Mouse (Mus musculus) stomach, postnatal 0 days (tissue): ENCODE measurements around the gene Nuak2. TPM values are rescaled to one million over a fixed set of nuclear protein-coding genes. Genes with fewer than 3 reads are reported as not detected.
A peak's percentile ranks its signal among the peaks of the same experiment; 100 is the strongest.

ENCODE experiments used
- ATAC-seq: fragments of 200-750 bp; cut with Nextera tagmentation; 2 replicates; pipeline ENCODE4 v1.8.0; 2017; ENCODE audit not compliant: low FRiP score, low TSS enrichment
- DNase-seq: peaks from one replicate; pipeline ENCODE4 v3.0.0-alpha.2; 2016; ENCODE audit warnings: low spot score
- H3K27ac ChIP-seq: fragments of 300-500 bp; sonication (generic); replicated peaks from 2 replicates; pipeline ENCODE4 v1.5.1; 2014; ENCODE audit warnings: mild to moderate bottlenecking, control low read depth
- H3K27me3 ChIP-seq: fragments of 300-500 bp; sonication (generic); 2 replicates; pipeline ENCODE4 v1.6.1; 2014; ENCODE audit warnings: low read length; ENCODE audit not compliant: control insufficient read depth, insufficient read depth
- H3K36me3 ChIP-seq: fragments of 300-500 bp; sonication (generic); 2 replicates; pipeline ENCODE4 v1.6.1; 2014; ENCODE audit warnings: low read length, mixed read lengths; ENCODE audit not compliant: control insufficient read depth, insufficient read depth
- H3K4me1 ChIP-seq: fragments of 300-500 bp; sonication (generic); replicated peaks from 2 replicates; pipeline ENCODE4 v1.6.1; 2014; ENCODE audit warnings: antibody characterized with exemption; ENCODE audit not compliant: control insufficient read depth, insufficient read depth
- H3K4me2 ChIP-seq: fragments of 300-500 bp; sonication (generic); replicated peaks from 2 replicates; pipeline ENCODE4 v1.6.1; 2014; ENCODE audit warnings: low read depth, mild to moderate bottlenecking, control low read depth, moderate library complexity
- H3K4me3 ChIP-seq: fragments of 300-500 bp; sonication (generic); 2 replicates; pipeline ENCODE4 v1.5.1; 2014; ENCODE audit warnings: low read depth, low read length, control low read depth
- H3K9ac ChIP-seq: fragments of 300-500 bp; sonication (generic); 2 replicates; pipeline ENCODE4 v1.6.1; 2014; ENCODE audit warnings: mild to moderate bottlenecking, low read length, control low read depth, mixed read lengths
- H3K9me3 ChIP-seq: fragments of 300-500 bp; sonication (generic); 2 replicates; pipeline ENCODE4 v1.6.1; 2016; ENCODE audit warnings: low read length; ENCODE audit not compliant: control insufficient read depth
- CTCF ChIP-seq: IDR thresholded peaks from 2 replicates; pipeline ENCODE4 v1.5.1; 2016; ENCODE audit warnings: antibody characterized with exemption, low read depth, mild to moderate bottlenecking, moderate library complexity
- EP300 ChIP-seq: optimal IDR thresholded peaks from 2 replicates; pipeline ENCODE3; 2016; ENCODE audit warnings: antibody characterized with exemption
- WGBS: fragments of 180-500 bp; shearing (Covaris S2); extraction: QIAGEN DNeasy Blood & Tissue Kit; methylation state at CpG from one replicate; pipeline ENCODE4 v1.1.7; 2014; 5-methylcytosine and 5-hydroxymethylcytosine counted together
- polyA plus RNA-seq: library from polyadenylated mRNA; unstranded; fragments of >200 nt; fragmentation: Nextera tagmentation; extraction: Ambion mirVana; gene quantifications from 2 replicates; pipeline ENCODE4 v1.2.1, GENCODE M21; 2015

Nuak2 gene
- polyA plus RNA-seq, 1 experiment from 2014 or later = 6.2 TPM

- Histone ChIP-seq H3K27me3 (no peaks in the 10 kb centered on the region), H3K4me1 (peaks cover 5% of the 10 kb centered on the region; the same call in 1 of the 2 replicates), H3K4me3 (no peak overlapping the region), H3K36me3 (no peaks in the 10 kb centered on the region), H3K9ac (no peak overlapping the region), H3K9me3 (no peaks in the 10 kb centered on the region), H3K27ac (peak overlapping the region; percentile 45; the same call in 1 of the 2 replicates), H3K4me2 (no peak overlapping the region)
- peak; percentile 45 for DNase-seq
- ATAC-seq = no peak
- TF ChIP-seq CTCF (peak; percentile 63), EP300 (no peak)
- WGBS = 33% methylated on average over 21 of the region's 21 CpGs
Measured at GRCm38 (mm10) chr1:132292318-132293129, 23.4 kb upstream of the Nuak2 start.

- no peak for DNase-seq
Measured at GRCm38 (mm10) chr1:132295506-132295905, 20.4 kb upstream of the Nuak2 start.

GRCm38 (mm10) chr1:132296051-132296450 lies 19.9 kb upstream of the Nuak2 start:
- no peak overlapping the region for H3K9ac ChIP-seq
- no peak for ATAC-seq
- WGBS = 59% methylated on average over 3 of the region's 3 CpGs

More at GRCm38 (mm10) chr1:132295506-132295905, 20.4 kb upstream of the Nuak2 start:
- TF ChIP-seq EP300 = no peak
- no peak for ATAC-seq
- no peak overlapping the region for H3K4me3 ChIP-seq
- WGBS = 76% methylated on average over 7 of the region's 7 CpGs
- H3K27me3 ChIP-seq = no peaks in the 10 kb centered on the region
- no peaks in the 10 kb centered on the region for H3K36me3 ChIP-seq
- H3K9me3 ChIP-seq = no peaks in the 10 kb centered on the region
- no peak overlapping the region for H3K27ac ChIP-seq
- H3K4me2 ChIP-seq = no peak overlapping the region
- no peak overlapping the region for H3K9ac ChIP-seq
- H3K4me1 ChIP-seq = peaks cover 10% of the 10 kb centered on the region; the same call in 1 of the 2 replicates

GRCm38 (mm10) chr1:132298425-132298800 lies 17.5 kb upstream of the Nuak2 start, which contains the start of gene Klhdc8a:
Gene Klhdc8a (plus strand): TSS chr1:132298626.
- TF ChIP-seq EP300 (no peak), CTCF (no peak)
- ATAC-seq (peak; percentile 46), DNase-seq (peak; percentile 69)
- H3K27me3 ChIP-seq = no peaks in the 10 kb centered on the region
- H3K9me3 ChIP-seq = no peaks in the 10 kb centered on the region
- no peak within 1 kb of the TSS for H3K27ac ChIP-seq
- 3% methylated on average over 24 of the region's 28 CpGs for WGBS
- H3K36me3 ChIP-seq = no peaks in the 10 kb centered on the region
- H3K4me2 ChIP-seq = peak within 1 kb of the TSS; percentile 95
- H3K9ac ChIP-seq = peak within 1 kb of the TSS; percentile 56
- 0 out of 2 replicates have a peak, but pooled peaks cover 5% of the 10 kb centered on the region for H3K4me1 ChIP-seq
- peak within 1 kb of the TSS; percentile 52 for H3K4me3 ChIP-seq

More at GRCm38 (mm10) chr1:132296051-132296450, 19.9 kb upstream of the Nuak2 start:
- Histone ChIP-seq H3K4me2 (no peak overlapping the region), H3K4me3 (no peak overlapping the region), H3K4me1 (peaks cover 10% of the 10 kb centered on the region; the same call in 1 of the 2 replicates), H3K9me3 (no peaks in the 10 kb centered on the region), H3K36me3 (no peaks in the 10 kb centered on the region), H3K27ac (no peak overlapping the region), H3K27me3 (no peaks in the 10 kb centered on the region)
- DNase-seq = no peak
- TF ChIP-seq CTCF (no peak), EP300 (no peak)

- ATAC-seq (peak; percentile 61), DNase-seq (peak; percentile 47)
- Histone ChIP-seq H3K4me2 (peak overlapping the region; percentile 95), H3K9ac (peak overlapping the region; percentile 56), H3K27ac (no peak overlapping the region), H3K4me1 (0 out of 2 replicates have a peak, but pooled peaks cover 5% of the 10 kb centered on the region), H3K4me3 (peak overlapping the region; percentile 52), H3K27me3 (no peaks in the 10 kb centered on the region), H3K36me3 (no peaks in the 10 kb centered on the region), H3K9me3 (no peaks in the 10 kb centered on the region)
- TF ChIP-seq CTCF = peak; percentile 9; the same call in 1 of the 2 replicates
- no peak for TF ChIP-seq EP300
- WGBS = 2% methylated on average over 39 of the region's 71 CpGs
Measured at GRCm38 (mm10) chr1:132298801-132299464, 17.0 kb upstream of the Nuak2 start.
